Mouse (Mus musculus) megakaryocyte, embryonic 14.5 days (primary cell): ENCODE measurements around the gene 8030474K03Rik.

Source experiments
- FLI1 ChIP-seq: IDR thresholded peaks from 2 replicates; pipeline ENCODE4 v1.6.1; 2012; ENCODE audit warnings: low read length, inconsistent platforms, mixed read lengths
- GATA1 ChIP-seq: IDR thresholded peaks from 3 replicates; pipeline ENCODE4 v1.6.1; 2012; ENCODE audit warnings: mixed read lengths, low read length, inconsistent platforms, borderline replicate concordance

GRCm38 (mm10) chrX:101794342-101794741, at the start of gene 8030474K03Rik, which contains the start of gene Gm4779:
- no peak for TF ChIP-seq FLI1
- TF ChIP-seq GATA1 = no peak
